Mouse (Mus musculus) CH12.LX (cell line): ENCODE results near the gene Slc45a3.

ENCODE experiments used
- CTCF ChIP-seq, 2 experiments: IDR thresholded peaks in 1 of 2; conservative IDR thresholded peaks in 1 of 2; 2 replicates each; pipeline ENCODE4 v1.5.1; 2011 to 2012; ENCODE audit warnings: low read depth in 2 of 2, low read length in 2 of 2, improper control_type of control experiment in 1 of 2, inconsistent platforms in 1 of 2, mild to moderate bottlenecking in 1 of 2, moderate library complexity in 1 of 2
- E2F4 ChIP-seq: IDR thresholded peaks from 2 replicates; pipeline ENCODE4 v1.6.1; 2011; ENCODE audit warnings: low read depth, low read length, improper control_type of control experiment; ENCODE audit not compliant: insufficient replicate concordance
- EP300 ChIP-seq: IDR thresholded peaks from 2 replicates; pipeline ENCODE4 v1.6.1; 2011; ENCODE audit warnings: low read length, improper control_type of control experiment
- MAX ChIP-seq: IDR thresholded peaks from 2 replicates; pipeline ENCODE4 v1.6.1; 2011; ENCODE audit warnings: low read length, improper control_type of control experiment
- MAZ ChIP-seq: IDR thresholded peaks from 2 replicates; pipeline ENCODE4 v1.6.1; 2012; ENCODE audit warnings: low read depth, mild to moderate bottlenecking, inconsistent platforms, low read length, improper control_type of control experiment, moderate library complexity
- MYC ChIP-seq: IDR thresholded peaks from 2 replicates; pipeline ENCODE4 v1.6.1; 2011; ENCODE audit warnings: low read depth, mild to moderate bottlenecking, improper control_type of control experiment, low read length
- NELFE ChIP-seq: IDR thresholded peaks from 2 replicates; pipeline ENCODE4 v1.6.1; 2011; ENCODE audit warnings: low read depth, low read length, improper control_type of control experiment
- POLR2A ChIP-seq: IDR thresholded peaks from 2 replicates; pipeline ENCODE4 v1.6.1; 2011; ENCODE audit warnings: low read depth, mild to moderate bottlenecking, improper control_type of control experiment, low read length
- RAD21 ChIP-seq: IDR thresholded peaks from 2 replicates; pipeline ENCODE4 v1.6.1; 2011; ENCODE audit warnings: low read depth, mild to moderate bottlenecking, low read length, improper control_type of control experiment, moderate library complexity
- UBTF ChIP-seq: IDR thresholded peaks from 2 replicates; pipeline ENCODE4 v1.6.1; 2012; ENCODE audit warnings: low read depth, mild to moderate bottlenecking, inconsistent platforms, low read length, improper control_type of control experiment, moderate library complexity

- no peak for TF ChIP-seq CTCF (conservative IDR thresholded peaks at IDR 0.05 in 1 of 2, IDR thresholded peaks at IDR 0.05 in 1 of 2; ENCODE audit: low read depth in 2 of 2, low read length in 2 of 2)
- no peak for TF ChIP-seq EP300
- TF ChIP-seq UBTF: no peak
- no peak for TF ChIP-seq E2F4
- TF ChIP-seq POLR2A: no peak
- TF ChIP-seq NELFE: no peak
- no peak for TF ChIP-seq MAX
- TF ChIP-seq RAD21: no peak
- no peak for TF ChIP-seq MYC
- no peak for TF ChIP-seq MAZ
Observed at GRCm38 (mm10) chr1:131980471-131980870, 17.7 kb downstream of the Slc45a3 start.
